Comparison of ENCODE assay signal across 8 mouse cellular contexts in the genomic region with DNA sequence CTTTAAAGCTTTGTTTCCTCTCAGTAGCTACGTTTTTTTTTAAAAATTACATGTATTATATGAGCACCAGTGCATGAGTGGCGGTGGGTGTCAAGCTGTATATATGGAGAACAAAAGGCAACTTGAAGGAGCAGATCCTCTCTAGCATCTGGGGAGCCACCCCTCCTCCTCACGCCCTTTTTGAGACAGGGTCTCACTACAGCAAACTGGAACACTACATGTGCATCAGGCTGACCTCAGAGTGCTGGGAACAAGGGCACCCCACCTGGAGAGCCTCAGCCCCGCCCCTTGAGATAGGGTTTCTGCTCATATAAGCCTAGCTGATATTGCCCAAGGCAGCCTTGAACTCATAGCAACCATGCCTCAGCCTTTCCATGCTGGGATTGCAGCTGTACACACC. TPM values are rescaled to one million over a fixed set of nuclear protein-coding genes. Genes with fewer than 3 reads are reported as not detected.
DNase-seq lines count a peak whose midpoint lies in the region; ATAC-seq lines count a peak whose summit lies in the region.

No protein-coding gene starts in this region.

- H3K9me3 ChIP-seq in heart, embryonic 16.5 days (replicated peaks; ENCODE audit: control insufficient read depth, low read length): no peaks in the 10 kb centered on the region
- no peaks in the 10 kb centered on the region for H3K9me3 ChIP-seq in embryonic facial prominence, embryonic 10.5 days
- H3K9me3 ChIP-seq in hindbrain, embryonic 12.5 days (replicated peaks): no peaks in the 10 kb centered on the region

- DNase-seq in heart, postnatal 4 days: no peak
- no peak for DNase-seq in embryonic facial prominence, embryonic 10.5 days (ENCODE audit: low spot score)
- DNase-seq in left cerebral cortex, adult 8-10 months (ENCODE audit: low spot score in 2 of 2): no peak
- no peak for DNase-seq in lung, adult 18-20 months
- DNase-seq in layer of hippocampus, postnatal 25 days (ENCODE audit: extremely low spot score in 1 of 2, low spot score in 1 of 2): no peak

- peaks cover 17% of the 10 kb centered on the region for H3K79me2 ChIP-seq in macrophage (ENCODE audit: inconsistent target)

- no peaks in the 10 kb centered on the region for H3K27me3 ChIP-seq in heart, embryonic 16.5 days (ENCODE audit: control insufficient read depth, insufficient read depth, low read length)
- H3K27me3 ChIP-seq in embryonic facial prominence, embryonic 10.5 days (replicated peaks; ENCODE audit: low read depth, poor library complexity, severe bottlenecking): no peaks in the 10 kb centered on the region
- no peaks in the 10 kb centered on the region for H3K27me3 ChIP-seq in hindbrain, embryonic 12.5 days

- H3K4me1 ChIP-seq in heart, embryonic 16.5 days (ENCODE audit: control insufficient read depth, insufficient read depth, low read length): peaks cover 25% of the 10 kb centered on the region
- H3K4me1 ChIP-seq in embryonic facial prominence, embryonic 10.5 days: peaks cover 40% of the 10 kb centered on the region
- H3K4me1 ChIP-seq in hindbrain, embryonic 12.5 days: peaks cover 31% of the 10 kb centered on the region

- H3K9ac ChIP-seq in heart, embryonic 16.5 days (ENCODE audit: low read length): no peak overlapping the region; the same call in 1 of the 2 replicates
- H3K9ac ChIP-seq in hindbrain, embryonic 12.5 days: peak overlapping the region; percentile 80

- H3K4me2 ChIP-seq in heart, embryonic 16.5 days (ENCODE audit: low read depth, low read length): peak overlapping the region; percentile 83
- H3K4me2 ChIP-seq in hindbrain, embryonic 12.5 days (replicated peaks): peak overlapping the region; percentile 69

- no peak overlapping the region for H3K4me3 ChIP-seq in heart, embryonic 16.5 days (ENCODE audit: low read length)
- peak overlapping the region; percentile 72 for H3K4me3 ChIP-seq in embryonic facial prominence, embryonic 10.5 days
- no peak overlapping the region for H3K4me3 ChIP-seq in hindbrain, embryonic 12.5 days
- H3K4me3 ChIP-seq in macrophage (ENCODE audit: inconsistent target): no peak overlapping the region

- peaks cover 35% of the 10 kb centered on the region for H3K36me3 ChIP-seq in heart, embryonic 16.5 days (ENCODE audit: control insufficient read depth, insufficient read depth)
- H3K36me3 ChIP-seq in embryonic facial prominence, embryonic 10.5 days (replicated peaks): peaks cover 58% of the 10 kb centered on the region
- peaks cover 42% of the 10 kb centered on the region for H3K36me3 ChIP-seq in hindbrain, embryonic 12.5 days
- H3K36me3 ChIP-seq in macrophage (ENCODE audit: inconsistent target): peaks cover 36% of the 10 kb centered on the region

- 47% methylated on average over 4 of the region's 4 CpGs for WGBS in heart, embryonic 16.5 days
- WGBS in embryonic facial prominence, embryonic 10.5 days: 45% methylated on average over 4 of the region's 4 CpGs
- WGBS in hindbrain, embryonic 12.5 days: 50% methylated on average over 4 of the region's 4 CpGs
- 37% methylated on average over 3 of the region's 4 CpGs for WGBS in macrophage (ENCODE audit: missing documents)

- peak overlapping the region; percentile 81 for H3K27ac ChIP-seq in heart, embryonic 16.5 days (ENCODE audit: low read length)
- H3K27ac ChIP-seq in embryonic facial prominence, embryonic 10.5 days (replicated peaks): peak overlapping the region; percentile 86
- peak overlapping the region; percentile 94 for H3K27ac ChIP-seq in hindbrain, embryonic 12.5 days
- peak overlapping the region; percentile 90 for H3K27ac ChIP-seq in macrophage

- ATAC-seq in heart, embryonic 16.5 days (replicated peaks; ENCODE audit: extremely low read depth, insufficient read depth, low FRiP score): no peak
- no peak for ATAC-seq in hindbrain, embryonic 12.5 days (ENCODE audit: low FRiP score)

RNA-seq across cellular contexts. Expression of a gene that starts 1.7 kb away (rescaled TPM):
- 50.9 and 55.0 TPM in 2 replicates for polyA plus RNA-seq in heart, embryonic 16.5 days (2015; fragmentation: Nextera tagmentation; extraction: Ambion mirVana)
- total RNA-seq in heart, postnatal 4 days (2021): 10 to 100 TPM; 30.9 to 33.3 TPM
- 38.6 and 44.1 TPM in 2 replicates for polyA plus RNA-seq in embryonic facial prominence, embryonic 10.5 days (2016; fragmentation: Nextera tagmentation; extraction: Ambion mirVana)
- polyA plus RNA-seq in hindbrain, embryonic 12.5 days (2016; fragmentation: Nextera tagmentation; extraction: Ambion mirVana): 85.9 and 91.5 TPM in 2 replicates
- total RNA-seq in macrophage (2018; cell fraction: chromatin; rRNA removed): 10 to 100 TPM in 19 of 26 experiments, 1 to 10 TPM in 7; 4.0 to 65.0 (median 29.8) TPM
- 10 to 100 TPM in 21 of 26 experiments, 1 to 10 TPM in 5; 2.6 to 21.6 (median 14.1) TPM for total RNA-seq in macrophage (2018; cell fraction: cytosol; rRNA removed)
- 10 to 100 TPM in 22 of 26 experiments, 1 to 10 TPM in 4; 3.8 to 61.2 (median 22.1) TPM for total RNA-seq in macrophage (2018; cell fraction: nucleus; rRNA removed)
- 12.7 to 15.3 TPM (median 14.1 TPM) in 3 replicates for polyA plus RNA-seq in macrophage (2018)
- total RNA-seq in left cerebral cortex, adult 8-10 months (2022): 10 to 100 TPM; 46.9 to 51.5 (median 49.4) TPM
- total RNA-seq in layer of hippocampus, postnatal 25 days (2021): 10 to 100 TPM; 71.6 to 84.5 TPM

RNA-seq across cellular contexts. Expression of a gene that starts 6.6 kb away (rescaled TPM):
- polyA plus RNA-seq in heart, embryonic 16.5 days (2015; fragmentation: Nextera tagmentation; extraction: Ambion mirVana): 22.7 and 22.9 TPM in 2 replicates
- total RNA-seq in heart, postnatal 4 days (2021): 10 to 100 TPM in 1 of 2 experiments, 1 to 10 TPM in 1; 9.3 to 14.3 TPM
- polyA plus RNA-seq in embryonic facial prominence, embryonic 10.5 days (2016; fragmentation: Nextera tagmentation; extraction: Ambion mirVana): 27.7 and 28.5 TPM in 2 replicates
- 30.0 and 31.8 TPM in 2 replicates for polyA plus RNA-seq in hindbrain, embryonic 12.5 days (2016; fragmentation: Nextera tagmentation; extraction: Ambion mirVana)
- total RNA-seq in macrophage (2018; cell fraction: chromatin; rRNA removed): 10 to 100 TPM in 17 of 26 experiments, 1 to 10 TPM in 9; 1.5 to 46.4 (median 12.4) TPM
- total RNA-seq in macrophage (2018; cell fraction: cytosol; rRNA removed): 10 to 100 TPM in 6 of 26 experiments, 1 to 10 TPM in 20; 4.3 to 12.2 (median 8.5) TPM
- total RNA-seq in macrophage (2018; cell fraction: nucleus; rRNA removed): 10 to 100 TPM in 15 of 26 experiments, 1 to 10 TPM in 11; 1.4 to 52.9 (median 12.5) TPM
- polyA plus RNA-seq in macrophage (2018): 7.5 to 12.3 TPM (median 8.9 TPM) in 3 replicates
- total RNA-seq in left cerebral cortex, adult 8-10 months (2022): 10 to 100 TPM; 25.7 to 38.1 (median 32.2) TPM
- total RNA-seq in layer of hippocampus, postnatal 25 days (2021): 10 to 100 TPM; 32.9 to 41.9 TPM

RNA-seq across cellular contexts. Expression of a gene that starts 11.4 kb away (rescaled TPM):
- polyA plus RNA-seq in heart, embryonic 16.5 days (2015; fragmentation: Nextera tagmentation; extraction: Ambion mirVana): 1.8 and 2.7 TPM in 2 replicates
- total RNA-seq in heart, postnatal 4 days (2021): under 1 TPM; 0.27 to 0.76 TPM
- polyA plus RNA-seq in embryonic facial prominence, embryonic 10.5 days (2016; fragmentation: Nextera tagmentation; extraction: Ambion mirVana): 1.0 and 1.4 TPM in 2 replicates
- 2.4 and 3.1 TPM in 2 replicates for polyA plus RNA-seq in hindbrain, embryonic 12.5 days (2016; fragmentation: Nextera tagmentation; extraction: Ambion mirVana)
- 10 to 100 TPM in 4 of 26 experiments, 1 to 10 TPM in 17, not detected in 5; 1.3 to 16.5 (median 5.5) TPM for total RNA-seq in macrophage (2018; cell fraction: chromatin; rRNA removed)
- total RNA-seq in macrophage (2018; cell fraction: cytosol; rRNA removed): 1 to 10 TPM in 2 of 26 experiments, under 1 TPM in 14, not detected in 10; 0.19 to 1.4 (median 0.62) TPM
- total RNA-seq in macrophage (2018; cell fraction: nucleus; rRNA removed): 10 to 100 TPM in 1 of 26 experiments, 1 to 10 TPM in 18, not detected in 7; 1.1 to 15.7 (median 3.5) TPM
- polyA plus RNA-seq in macrophage (2018): 0.47 to 0.77 TPM in 2 of 3 replicates, not detected in the other
- total RNA-seq in left cerebral cortex, adult 8-10 months (2022): 1 to 10 TPM; 2.2 to 4.9 (median 3.9) TPM
- 1 to 10 TPM; 3.6 to 6.8 TPM for total RNA-seq in layer of hippocampus, postnatal 25 days (2021)

RNA-seq across cellular contexts. Expression of a gene that starts 15.4 kb away (rescaled TPM):
- polyA plus RNA-seq in heart, embryonic 16.5 days (2015; fragmentation: Nextera tagmentation; extraction: Ambion mirVana): 47.0 and 48.9 TPM in 2 replicates
- total RNA-seq in heart, postnatal 4 days (2021): 10 to 100 TPM; 40.0 to 41.9 TPM
- 115 and 117 TPM in 2 replicates for polyA plus RNA-seq in embryonic facial prominence, embryonic 10.5 days (2016; fragmentation: Nextera tagmentation; extraction: Ambion mirVana)
- polyA plus RNA-seq in hindbrain, embryonic 12.5 days (2016; fragmentation: Nextera tagmentation; extraction: Ambion mirVana): 90.8 and 91.1 TPM in 2 replicates
- total RNA-seq in macrophage (2018; cell fraction: chromatin; rRNA removed): 100 to 1,000 TPM in 1 of 26 experiments, 10 to 100 TPM in 25; 23.0 to 105 (median 64.1) TPM
- total RNA-seq in macrophage (2018; cell fraction: cytosol; rRNA removed): 10 to 100 TPM; 21.3 to 64.8 (median 40.1) TPM
- 10 to 100 TPM; 16.7 to 69.6 (median 45.1) TPM for total RNA-seq in macrophage (2018; cell fraction: nucleus; rRNA removed)
- polyA plus RNA-seq in macrophage (2018): 34.1 to 39.3 TPM (median 37.5 TPM) in 3 replicates
- total RNA-seq in left cerebral cortex, adult 8-10 months (2022): 10 to 100 TPM; 31.6 to 42.4 (median 37.2) TPM
- total RNA-seq in layer of hippocampus, postnatal 25 days (2021): 10 to 100 TPM; 44.0 to 44.1 TPM

RNA-seq across cellular contexts. Expression of a gene that starts 25.0 kb away (rescaled TPM):
- polyA plus RNA-seq in heart, embryonic 16.5 days (2015; fragmentation: Nextera tagmentation; extraction: Ambion mirVana): 148 and 152 TPM in 2 replicates
- 10 to 100 TPM; 64.8 to 72.1 TPM for total RNA-seq in heart, postnatal 4 days (2021)
- 222 and 226 TPM in 2 replicates for polyA plus RNA-seq in embryonic facial prominence, embryonic 10.5 days (2016; fragmentation: Nextera tagmentation; extraction: Ambion mirVana)
- 164 and 174 TPM in 2 replicates for polyA plus RNA-seq in hindbrain, embryonic 12.5 days (2016; fragmentation: Nextera tagmentation; extraction: Ambion mirVana)
- total RNA-seq in macrophage (2018; cell fraction: chromatin; rRNA removed): 100 to 1,000 TPM in 25 of 26 experiments, 10 to 100 TPM in 1; 95.8 to 254 (median 178) TPM
- total RNA-seq in macrophage (2018; cell fraction: cytosol; rRNA removed): 100 to 1,000 TPM in 24 of 26 experiments, 10 to 100 TPM in 2; 91.8 to 141 (median 126) TPM
- 100 to 1,000 TPM in 20 of 26 experiments, 10 to 100 TPM in 6; 81.0 to 181 (median 117) TPM for total RNA-seq in macrophage (2018; cell fraction: nucleus; rRNA removed)
- 91.3 to 152 TPM (median 129 TPM) in 3 replicates for polyA plus RNA-seq in macrophage (2018)
- total RNA-seq in left cerebral cortex, adult 8-10 months (2022): 10 to 100 TPM; 86.5 to 90.9 (median 89.3) TPM
- 10 to 100 TPM; 78.8 to 80.7 TPM for total RNA-seq in layer of hippocampus, postnatal 25 days (2021)
